Mouse (Mus musculus) lung, postnatal 36 days (tissue): Measurements from ENCODE around the gene Abca2.

Experiments
- DNase-seq: peaks from one replicate; pipeline ENCODE4 v3.0.0; 2022; ENCODE audit warnings: mixed read lengths

The Abca2 gene

GRCm38 (mm10) chr2:25463630-25464029, 35.1 kb downstream of the Abca2 start:
- no peak for DNase-seq

- DNase-seq: no peak
These were observed 36.8 kb downstream of the Abca2 start for GRCm38 (mm10) chr2:25465256-25465655.

GRCm38 (mm10) chr2:25465816-25466635, 37.5 kb downstream of the Abca2 start:
- DNase-seq: peak; percentile 35

- no peak for DNase-seq
These were observed 39.3 kb downstream of the Abca2 start for GRCm38 (mm10) chr2:25467606-25468303.

- DNase-seq: no peak
These were observed 40.7 kb downstream of the Abca2 start for GRCm38 (mm10) chr2:25468962-25469915.

- no peak for DNase-seq
These were observed 41.5 kb downstream of the Abca2 start, which contains the start of gene Ptgds for GRCm38 (mm10) chr2:25469969-25470368. Ptgds (minus strand) TSS chr2:25470046.

- no peak for DNase-seq
These were observed 44.0 kb downstream of the Abca2 start for GRCm38 (mm10) chr2:25472550-25472949.

GRCm38 (mm10) chr2:25477541-25477940, 49.0 kb downstream of the Abca2 start:
- DNase-seq: no peak

GRCm38 (mm10) chr2:25477967-25478675, 49.6 kb downstream of the Abca2 start:
- no peak for DNase-seq

GRCm38 (mm10) chr2:25479551-25480311, 51.2 kb downstream of the Abca2 start:
- DNase-seq: no peak

- no peak for DNase-seq
These were observed 52.0 kb downstream of the Abca2 start for GRCm38 (mm10) chr2:25480541-25480940.

GRCm38 (mm10) chr2:25482969-25483368, 54.5 kb downstream of the Abca2 start:
- DNase-seq: peak; percentile 77

GRCm38 (mm10) chr2:25484901-25485647, 56.6 kb downstream of the Abca2 start:
- DNase-seq: no peak

- no peak for DNase-seq
These were observed 59.6 kb downstream of the Abca2 start for GRCm38 (mm10) chr2:25487965-25488670.

- no peak for DNase-seq
These were observed 60.2 kb downstream of the Abca2 start for GRCm38 (mm10) chr2:25488671-25489068.

GRCm38 (mm10) chr2:25492988-25493387, 64.5 kb downstream of the Abca2 start:
- DNase-seq: no peak

GRCm38 (mm10) chr2:25493476-25493961, 65.0 kb downstream of the Abca2 start, which contains the start of gene Lcn12:
Lcn12 (minus strand) TSS chr2:25493911.
- no peak for DNase-seq

GRCm38 (mm10) chr2:25496462-25496861, 68.0 kb downstream of the Abca2 start:
- DNase-seq: peak; percentile 43
